Mouse (Mus musculus): Measurements from ENCODE around the gene Pnp.
"Not testable (repeated sequence)": the region's sequence is repeated elsewhere in the genome, so short reads cannot be mapped to it uniquely, and the experiment has no call there.

The Pnp gene

DNA sequence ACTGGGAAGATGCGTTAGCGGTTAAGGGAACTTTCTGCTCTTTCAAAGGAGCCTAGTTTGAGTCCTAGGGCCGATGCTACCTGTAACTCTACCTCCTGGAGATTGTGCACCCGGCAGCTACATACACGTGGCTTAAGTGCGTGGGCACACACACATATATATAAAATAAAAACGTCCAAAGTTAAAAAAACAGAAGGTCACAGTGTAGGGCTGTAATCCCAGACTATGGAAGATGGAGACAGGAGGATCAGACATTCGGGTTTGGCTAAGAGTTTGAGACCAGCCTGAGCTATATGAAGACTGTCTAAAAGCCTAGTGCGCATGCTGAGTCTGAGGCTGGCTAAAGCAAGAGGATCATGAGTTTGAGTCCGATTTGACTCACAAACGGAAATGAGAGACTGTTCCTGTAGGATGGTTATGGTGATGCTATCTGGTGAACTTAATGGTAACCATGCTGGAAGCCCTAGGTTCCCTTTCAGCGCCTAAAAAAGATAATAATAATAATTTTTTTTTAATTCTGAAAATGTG is 675 bp downstream of the Pnp start:
- DNase-seq: no peak

DNA sequence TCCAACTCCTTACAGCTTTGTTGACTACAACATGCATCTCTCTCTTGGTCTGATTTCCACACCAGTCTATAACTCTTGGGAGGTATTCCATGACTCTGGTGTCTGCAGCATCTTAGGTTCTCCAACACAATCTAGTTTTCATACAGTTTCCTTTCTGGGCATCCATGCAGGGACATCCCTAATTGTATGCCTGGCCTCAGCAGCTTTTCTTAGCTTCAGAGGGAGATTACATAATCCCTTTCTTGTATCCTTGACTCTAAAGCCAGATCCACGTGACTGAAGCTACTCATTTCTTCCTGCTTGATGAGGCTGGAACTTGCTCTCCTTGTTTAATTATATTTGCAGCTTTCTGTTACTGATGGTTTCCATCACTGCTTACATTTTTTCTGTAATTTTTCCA is 5.8 kb downstream of the Pnp start:
- DNase-seq: no peak

DNA sequence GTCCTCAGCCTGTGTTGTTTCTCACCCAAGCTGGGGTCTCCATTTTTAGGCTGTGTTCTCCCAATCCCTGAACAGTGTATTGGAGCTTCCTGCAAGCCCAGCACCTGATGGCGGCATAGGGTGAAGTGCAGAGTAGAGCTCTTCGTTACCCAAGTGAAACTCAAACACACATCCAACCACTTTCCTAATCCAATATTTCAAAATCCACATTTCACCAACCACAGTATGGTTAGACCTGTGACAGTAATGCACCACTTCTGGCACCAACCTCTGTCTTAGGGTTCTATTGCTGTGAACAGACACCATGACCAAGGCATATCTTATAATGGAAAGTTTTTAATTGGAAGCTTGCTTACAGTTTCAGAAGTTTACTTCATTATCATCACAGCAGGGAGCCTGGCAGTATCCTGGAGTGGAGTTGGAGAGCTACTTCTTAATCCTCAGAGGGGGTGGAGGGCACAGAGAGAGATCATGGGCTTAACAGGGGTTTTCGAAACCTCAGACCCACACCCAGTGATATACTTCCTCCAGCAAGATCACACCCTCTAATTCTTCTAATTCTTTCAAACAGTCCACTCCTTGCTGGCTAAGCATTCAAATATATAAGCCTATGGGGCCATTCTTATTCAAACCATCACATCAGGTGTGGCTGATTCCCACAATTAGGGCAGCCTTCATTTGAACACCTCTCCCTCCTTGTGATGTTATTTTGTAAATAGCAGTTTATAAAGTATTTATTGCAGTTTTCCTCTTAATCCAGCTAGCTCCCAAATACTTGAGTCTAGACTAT is 7.4 kb downstream of the Pnp start:
- no peak for DNase-seq

DNA sequence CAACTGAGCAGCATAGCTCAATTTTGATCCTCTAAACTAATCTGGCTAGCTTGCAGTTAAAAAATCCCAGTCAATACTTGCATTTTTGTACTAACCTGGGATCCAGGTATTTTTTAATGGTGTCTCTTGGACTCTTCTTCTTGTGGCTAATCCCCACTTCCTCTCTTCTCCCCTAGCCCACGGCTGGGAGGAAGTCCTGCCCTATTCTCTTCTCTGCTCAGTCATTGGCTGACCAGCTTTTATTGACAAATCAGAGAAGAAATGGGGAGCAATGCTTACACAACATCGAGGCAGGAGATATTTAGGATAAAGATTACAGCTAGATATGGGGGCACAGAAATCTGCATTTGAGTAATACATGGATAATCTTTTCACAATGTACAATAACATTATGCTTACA is 8.1 kb downstream of the Pnp start:
- DNase-seq: no peak

DNA sequence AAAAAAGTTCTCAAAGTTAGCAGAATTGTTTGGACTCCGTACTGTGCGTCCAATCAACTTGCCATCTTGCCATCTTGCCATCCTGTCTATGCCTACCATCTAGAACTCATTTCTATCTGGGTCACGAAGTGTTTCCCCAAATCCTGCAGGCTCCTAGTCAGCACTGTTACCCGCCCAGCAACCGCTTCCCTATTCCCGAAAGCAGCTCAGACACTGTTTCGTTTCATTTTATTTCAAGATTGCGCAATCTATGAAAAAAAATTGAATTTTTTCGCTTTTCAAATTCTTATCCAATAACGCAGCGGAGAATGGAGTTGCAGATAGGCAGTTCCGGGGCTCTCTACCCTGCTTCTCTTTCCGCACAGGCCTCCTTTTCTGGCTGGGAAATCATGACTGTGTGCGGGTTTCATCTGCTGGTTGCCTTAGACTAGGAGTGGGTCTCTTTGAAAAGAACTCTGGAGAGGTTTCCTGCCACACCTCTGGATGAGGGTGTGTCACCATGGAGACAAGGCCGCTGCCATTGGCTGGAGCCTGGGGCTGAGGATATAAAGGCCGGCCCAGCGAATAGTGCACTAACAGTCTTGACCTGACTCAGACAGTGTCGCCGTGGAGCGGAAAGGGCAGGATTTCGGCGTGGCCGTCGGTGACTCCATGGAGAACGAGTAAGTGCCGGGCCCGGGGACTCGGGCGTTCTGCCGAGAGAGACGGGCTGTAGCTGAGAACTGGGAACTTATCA is 13.2 kb downstream of the Pnp start, which contains the start of gene Gm49342:
Gm49342 (plus strand) TSS at position 586 of the 736 bp plus-strand sequence.
- DNase-seq: peak; percentile 84

DNA sequence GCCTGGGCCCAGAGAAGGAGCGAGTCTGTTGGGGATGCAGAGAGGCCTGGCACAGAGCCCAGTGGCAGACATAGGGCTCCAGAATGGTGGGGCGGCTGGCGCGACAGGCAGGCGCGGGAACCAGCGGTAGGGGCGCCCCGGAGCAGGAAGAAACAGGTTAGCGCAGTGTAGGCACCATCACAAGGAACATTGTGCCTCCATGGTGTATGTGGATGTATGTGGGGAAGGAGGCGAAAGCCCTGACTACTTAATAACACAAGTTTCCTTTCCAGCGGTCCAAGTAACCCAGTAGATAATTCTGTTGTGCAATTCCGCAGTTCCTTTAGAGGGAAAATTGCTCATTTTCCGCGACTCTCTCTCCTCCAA is 13.8 kb downstream of the Pnp start:
- not testable (repeated sequence) for DNase-seq

DNA sequence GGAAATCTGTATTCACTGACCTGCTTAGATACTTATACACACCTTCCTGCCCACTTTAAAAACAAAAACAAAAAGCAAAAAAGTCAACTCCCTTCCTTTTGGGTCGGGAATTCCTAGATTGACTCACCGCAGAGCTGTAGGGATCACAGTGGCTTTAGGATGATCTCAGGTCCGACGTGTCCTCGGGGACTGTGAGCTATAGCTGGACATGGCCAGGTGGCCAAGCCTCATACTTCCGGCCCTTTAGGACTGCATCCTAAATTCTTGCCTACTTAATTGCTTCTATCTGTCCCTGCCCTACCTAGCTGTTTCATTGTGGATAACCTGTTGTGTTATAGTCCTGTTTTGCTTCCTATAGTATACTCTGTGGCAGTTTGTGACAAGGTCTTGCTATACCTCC is 14.2 kb downstream of the Pnp start:
- not testable (repeated sequence) for DNase-seq

DNA sequence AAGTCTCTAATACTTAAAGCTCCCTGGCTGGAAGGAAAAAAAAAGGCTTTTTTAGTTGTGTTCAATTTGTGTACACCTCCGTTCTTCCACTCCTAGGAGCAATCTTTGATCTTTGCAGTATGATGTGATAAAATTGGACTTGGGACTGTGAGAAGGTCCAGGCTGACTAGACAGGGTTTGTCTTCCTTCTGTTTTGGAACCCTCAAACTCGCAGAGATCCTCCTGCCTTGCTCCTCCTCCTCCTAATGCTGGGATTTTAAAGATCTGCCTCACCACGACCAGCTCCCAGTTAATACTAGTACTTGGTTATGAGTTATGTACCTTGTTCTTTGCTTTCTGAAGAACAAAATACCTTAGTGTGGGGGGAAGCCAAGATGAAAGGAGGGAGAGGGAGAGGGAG is 14.6 kb downstream of the Pnp start:
- DNase-seq: not testable (repeated sequence)

DNA sequence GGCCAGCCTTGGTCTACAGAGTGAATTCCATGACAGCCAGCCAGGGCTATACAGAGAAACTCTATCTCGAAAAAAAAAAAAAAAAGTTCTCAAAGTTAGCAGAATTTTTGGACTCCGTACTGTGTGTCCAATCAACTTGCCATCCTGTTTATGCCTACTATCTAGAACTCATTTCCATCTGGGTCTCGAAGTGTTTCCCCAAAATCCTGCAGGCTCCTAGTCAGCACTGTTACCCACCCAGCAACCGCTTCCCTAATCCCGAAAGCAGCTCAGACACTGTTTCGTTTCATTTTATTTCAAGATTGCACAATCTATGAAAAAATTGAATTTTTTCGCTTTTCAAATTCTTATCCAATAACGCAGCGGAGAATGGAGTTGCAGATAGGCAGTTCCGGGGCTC is 24.6 kb downstream of the Pnp start:
- DNase-seq: no peak

DNA sequence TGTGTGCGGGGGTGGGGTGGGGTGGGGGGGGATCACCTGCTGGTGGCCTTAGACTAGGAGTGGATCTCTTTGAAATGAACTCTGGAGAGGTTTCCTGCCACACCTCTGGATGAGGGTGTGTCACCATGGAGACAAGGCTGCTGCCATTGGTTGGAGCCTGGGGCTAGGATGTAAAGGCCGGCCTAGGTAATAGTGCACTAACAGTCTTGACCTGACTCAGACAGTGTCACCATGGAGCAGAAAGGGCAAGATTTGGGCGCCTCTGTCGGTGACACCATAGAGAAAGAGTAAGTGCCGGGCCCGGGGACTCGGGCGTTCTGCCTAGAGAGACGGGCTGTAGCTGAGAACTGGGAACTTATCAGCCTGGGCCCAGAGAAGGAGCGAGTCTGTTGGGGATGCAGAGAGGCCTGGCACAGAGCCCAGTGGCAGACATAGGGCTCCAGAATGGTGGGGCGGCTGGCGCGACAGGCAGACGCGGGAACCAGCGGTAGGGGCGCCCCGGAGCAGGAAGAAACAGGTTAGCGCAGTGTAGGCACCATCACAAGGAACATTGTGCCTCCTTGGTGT is 25.1 kb downstream of the Pnp start, which contains the start of gene Pnp2:
Pnp2 (plus strand) TSS at position 51 of the 567 bp plus-strand sequence.
- peak; percentile 37 for DNase-seq

DNA sequence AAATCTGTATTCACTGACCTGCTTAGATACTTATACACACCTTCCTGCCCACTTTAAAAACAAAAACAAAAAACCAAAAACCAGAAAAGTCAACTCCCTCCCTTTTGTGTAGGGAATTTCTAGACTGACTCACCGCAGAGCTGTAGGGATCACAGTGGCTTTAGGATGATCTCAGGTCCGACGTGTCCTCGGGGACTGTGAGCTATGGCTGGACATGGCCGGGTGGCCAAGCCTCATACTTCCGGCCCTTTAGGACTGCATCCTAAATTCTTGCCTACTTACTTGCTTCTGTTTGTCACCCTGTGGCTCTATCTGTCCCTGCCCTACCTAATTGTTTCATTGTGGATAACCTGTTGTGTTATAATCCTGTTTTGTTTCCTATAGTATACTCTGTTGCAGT is 25.8 kb downstream of the Pnp start:
- DNase-seq: not testable (repeated sequence)

DNA sequence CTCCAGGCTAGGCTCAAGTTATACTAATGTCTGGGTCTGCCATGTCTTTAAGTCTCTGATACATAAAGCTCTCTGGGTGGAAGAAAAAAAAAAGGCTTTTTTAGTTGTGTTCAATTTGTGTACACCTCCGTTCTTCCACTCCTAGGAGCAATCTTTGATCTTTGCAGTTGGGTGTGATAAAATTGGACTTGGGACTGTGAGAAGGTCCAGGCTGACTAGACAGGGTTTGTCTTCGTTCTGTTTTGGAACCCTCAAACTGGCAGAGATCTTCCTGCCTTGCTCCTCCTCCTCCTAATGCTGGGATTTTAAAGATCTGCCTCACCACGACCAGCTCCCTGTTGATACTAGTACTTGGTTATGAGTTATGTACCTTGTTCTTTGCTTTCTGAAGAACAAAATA is 26.3 kb downstream of the Pnp start:
- DNase-seq: not testable (repeated sequence)

DNA sequence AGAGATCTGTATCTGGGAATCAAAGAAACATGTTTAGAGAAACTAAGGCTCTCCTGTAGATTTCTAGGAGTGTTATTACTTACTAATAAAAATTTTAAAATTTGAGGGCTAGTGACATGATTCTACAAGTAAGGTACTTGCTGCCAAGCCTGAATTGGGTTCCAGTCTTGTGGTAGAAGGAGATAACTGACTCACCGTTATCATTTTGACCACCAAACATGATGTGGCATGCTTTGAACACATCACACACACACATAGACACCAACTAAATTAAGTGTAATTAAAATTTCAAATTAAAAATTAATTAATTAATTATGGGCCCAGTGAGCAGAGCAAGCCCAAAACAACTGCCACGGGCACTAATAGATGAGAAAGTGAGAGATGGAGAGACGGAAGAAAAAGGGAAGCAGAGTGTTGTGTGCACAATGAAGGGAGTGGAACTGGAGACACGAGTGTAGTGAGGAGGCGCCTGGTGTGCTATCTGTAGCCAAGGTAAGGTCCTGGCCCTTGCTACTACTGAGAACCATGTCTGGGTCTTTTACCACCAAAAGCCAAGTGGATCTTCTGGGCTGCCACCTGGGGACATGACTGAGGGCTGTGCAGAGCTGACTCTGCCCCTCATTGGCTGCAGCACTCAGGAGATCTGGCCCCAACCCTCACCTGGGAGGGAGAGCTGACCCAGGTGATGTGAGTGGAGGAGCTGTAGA is 27.6 kb downstream of the Pnp start:
- DNase-seq: not testable (repeated sequence)

DNA sequence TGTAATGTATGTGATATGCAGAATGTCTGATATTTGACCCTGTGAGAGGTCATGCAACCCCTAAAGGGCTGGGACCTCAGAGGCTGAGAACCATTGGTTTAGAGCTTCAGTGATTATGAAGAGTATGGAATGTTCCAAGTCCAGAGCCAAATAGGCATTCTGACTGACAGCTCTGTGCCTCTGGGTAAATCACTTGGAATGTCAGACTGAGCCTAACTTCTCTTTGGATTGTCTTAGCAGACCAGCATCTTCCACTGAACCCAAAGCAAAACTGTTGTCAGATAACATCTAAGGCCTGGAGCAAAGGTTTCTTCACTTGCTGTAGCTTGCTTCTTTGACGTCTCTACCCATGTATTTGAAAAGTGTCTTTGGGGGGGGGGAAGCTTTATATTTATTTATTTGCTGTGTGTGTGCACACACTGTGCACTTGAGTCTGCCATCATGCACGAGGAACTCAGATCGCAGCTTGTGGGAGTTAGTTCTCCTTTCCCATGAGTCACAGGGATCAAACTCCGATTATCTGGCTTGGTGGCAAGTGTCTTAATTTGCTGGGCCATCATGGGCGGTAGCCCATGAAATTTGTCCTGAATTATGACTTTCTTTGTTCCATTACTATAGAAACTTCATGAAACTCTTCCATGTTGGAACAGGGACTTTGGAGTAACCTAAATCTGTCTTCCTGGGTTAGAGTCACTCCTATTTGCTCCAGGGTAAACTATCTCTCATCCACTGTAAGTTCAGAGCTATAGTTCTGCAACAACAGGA is 37.5 kb downstream of the Pnp start:
- no peak for DNase-seq

DNA sequence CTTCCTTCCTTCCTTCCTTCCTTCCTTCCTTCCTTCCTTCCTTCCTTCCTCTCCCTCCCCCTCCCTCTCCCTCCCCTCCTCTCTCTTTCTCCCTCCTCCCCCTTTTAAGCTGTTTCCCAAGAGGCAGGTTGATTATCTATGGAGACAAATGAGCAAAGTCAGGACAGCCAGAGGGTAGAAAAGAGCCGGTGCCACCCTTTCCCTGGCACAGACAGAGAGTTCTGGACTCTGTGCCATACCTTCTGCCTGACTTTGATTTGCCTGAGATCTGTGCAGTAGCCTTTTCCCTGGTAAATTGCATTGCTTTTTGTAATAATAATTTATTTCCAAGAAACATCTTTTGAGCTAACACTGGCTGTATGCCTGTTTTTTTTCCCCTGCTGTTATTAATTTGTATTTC is 38.2 kb downstream of the Pnp start:
- DNase-seq: no peak

DNA sequence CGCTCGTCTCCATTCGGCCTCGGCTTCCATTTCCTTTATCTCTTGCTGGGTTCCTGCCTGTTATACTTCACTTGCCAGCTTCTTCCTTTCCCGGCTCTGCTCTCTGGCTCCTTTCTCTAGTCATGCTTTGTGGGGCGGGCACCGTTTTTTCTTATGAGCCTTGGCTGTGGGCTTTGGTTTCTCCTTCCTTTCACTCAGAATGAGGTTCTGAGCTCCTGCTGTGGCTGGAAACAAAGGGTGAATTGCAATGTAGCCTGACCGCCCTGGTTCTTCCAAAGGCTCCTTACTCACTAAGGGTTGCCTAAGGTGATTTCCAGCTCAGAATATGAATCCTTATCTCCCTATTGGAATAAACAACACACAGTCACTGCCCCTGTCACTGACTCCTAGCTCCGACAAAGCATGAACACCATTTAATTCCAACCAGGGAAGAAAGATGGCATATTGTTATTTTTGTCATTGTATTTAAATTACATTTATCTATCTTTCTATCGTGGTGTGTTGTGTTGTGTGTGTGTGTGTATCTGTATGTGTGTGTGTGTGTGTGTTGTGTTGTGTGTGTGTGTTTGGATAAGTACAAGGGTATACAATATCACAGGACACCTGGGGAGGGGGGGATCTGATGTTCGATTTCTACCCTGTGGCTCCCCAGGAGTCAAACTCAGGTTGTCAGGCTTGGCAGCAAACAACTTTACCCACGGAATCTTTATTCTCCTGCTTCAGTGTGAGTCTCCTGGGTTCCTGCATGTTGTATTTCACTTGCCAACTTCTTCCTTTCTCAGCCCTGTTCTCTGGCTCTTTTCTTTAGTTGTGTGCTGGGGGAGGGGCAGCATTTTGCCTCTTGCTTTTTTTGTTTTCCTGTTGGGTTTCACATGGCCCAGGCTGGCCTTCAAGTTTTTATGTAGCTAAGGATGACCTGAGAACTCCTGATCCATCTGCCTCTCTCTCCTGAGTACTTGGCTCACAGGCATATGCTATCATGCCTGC is 39.0 kb downstream of the Pnp start:
- DNase-seq: peak; percentile 38

DNA sequence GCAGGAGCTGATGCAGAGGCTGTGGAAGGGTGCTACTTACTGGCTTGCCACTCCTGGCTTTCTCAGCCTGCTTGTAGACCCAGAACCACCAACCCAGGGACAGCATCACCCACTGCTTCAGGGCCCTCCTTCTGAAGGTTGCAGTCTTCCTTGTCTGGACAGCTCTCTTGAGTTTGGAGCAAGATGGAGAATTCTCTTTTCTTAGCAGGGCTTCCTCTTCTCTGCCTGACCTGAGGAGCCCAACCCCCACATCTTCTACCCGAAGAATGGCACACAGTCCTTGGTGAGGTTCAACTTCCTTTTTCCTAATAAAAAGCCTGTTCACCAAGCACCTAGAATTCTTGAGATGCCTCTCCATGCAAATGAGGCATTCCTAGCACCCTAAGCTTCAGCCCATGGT is 39.9 kb downstream of the Pnp start:
- DNase-seq: no peak

DNA sequence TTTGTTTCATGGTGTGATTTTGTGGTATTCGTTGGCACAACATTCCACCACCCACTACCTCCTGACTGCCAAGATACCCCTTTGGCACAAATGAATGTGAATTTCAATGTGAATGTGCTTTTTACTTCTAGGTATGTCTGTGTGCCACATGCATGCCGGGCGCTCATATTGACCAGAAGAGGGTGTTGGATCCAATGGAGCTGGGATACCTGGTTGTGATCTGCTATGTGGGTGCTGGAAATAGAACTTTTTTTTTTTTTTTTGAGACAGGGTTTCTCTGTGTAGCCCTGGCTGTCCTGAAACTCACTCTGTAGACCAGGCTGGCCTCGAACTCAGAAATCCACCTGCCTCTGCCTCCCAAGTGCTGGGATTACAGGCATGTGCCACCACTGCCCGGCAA is 42.2 kb downstream of the Pnp start:
- DNase-seq: not testable (repeated sequence)

DNA sequence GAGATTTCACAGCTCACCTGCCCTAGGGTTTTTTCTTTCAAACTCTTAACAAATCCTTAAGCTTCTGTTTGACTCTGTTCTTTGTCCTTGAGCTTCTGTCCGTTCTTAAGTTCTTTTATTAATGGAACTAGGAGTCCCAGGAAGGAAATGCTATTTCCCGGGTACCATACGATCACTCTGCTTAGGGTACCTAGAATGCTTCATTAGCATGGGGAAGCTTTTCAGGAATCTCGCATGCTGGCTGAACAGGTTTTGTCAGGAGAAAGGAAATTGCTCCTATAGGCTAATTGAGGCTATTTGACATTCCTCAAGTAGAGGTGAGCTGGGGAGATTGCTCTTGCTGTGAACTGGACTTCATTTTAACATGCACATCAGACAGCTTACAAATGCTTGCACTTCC is 42.8 kb downstream of the Pnp start:
- DNase-seq: no peak

DNA sequence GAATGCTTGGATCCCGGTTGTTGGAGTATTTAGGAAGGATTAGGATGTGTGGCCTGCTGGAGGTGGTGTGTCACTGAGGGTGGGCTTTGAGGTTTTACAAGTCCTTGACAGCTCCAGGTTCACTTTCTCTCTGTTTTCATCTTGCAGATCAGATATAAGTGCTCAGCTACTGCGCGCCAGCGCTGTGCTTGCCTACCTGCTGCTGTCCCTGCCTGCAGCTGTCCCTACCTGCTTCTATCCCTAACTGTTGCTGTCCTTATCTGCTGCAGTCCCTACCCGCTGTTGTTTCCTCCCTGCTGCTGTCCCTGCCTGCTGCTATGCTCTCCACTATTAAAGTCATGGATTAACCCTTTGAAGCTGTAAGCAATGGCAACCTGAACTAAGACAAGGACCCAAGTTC is 44.1 kb downstream of the Pnp start:
- no peak for DNase-seq

DNA sequence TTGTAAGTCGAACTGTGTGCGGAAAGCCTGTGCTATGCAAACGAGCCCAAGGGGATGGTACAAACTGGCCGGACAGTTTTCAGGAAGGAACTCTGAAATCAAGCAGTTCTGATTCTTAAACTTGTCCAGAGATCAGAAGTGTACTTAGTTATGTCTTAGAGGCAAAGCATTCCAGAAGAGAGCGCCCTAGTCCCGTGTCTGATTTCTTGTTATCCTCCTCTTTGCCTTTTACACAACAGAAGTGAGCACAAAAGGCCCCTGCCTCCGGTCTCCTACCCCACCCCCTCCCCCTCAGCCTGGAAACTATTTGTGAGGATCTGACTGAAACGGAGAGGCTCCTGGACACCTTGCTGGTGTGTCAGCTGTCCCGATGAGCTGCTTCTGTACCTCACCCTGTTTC is 45.8 kb downstream of the Pnp start:
- DNase-seq: no peak

Measured in right cerebral cortex, postnatal 25 days (tissue).